Mouse (Mus musculus): Measurements from ENCODE around the gene Sdc3.
A peak's percentile ranks its signal among the peaks of the same experiment; 100 is the strongest.

Sdc3 gene

DNA sequence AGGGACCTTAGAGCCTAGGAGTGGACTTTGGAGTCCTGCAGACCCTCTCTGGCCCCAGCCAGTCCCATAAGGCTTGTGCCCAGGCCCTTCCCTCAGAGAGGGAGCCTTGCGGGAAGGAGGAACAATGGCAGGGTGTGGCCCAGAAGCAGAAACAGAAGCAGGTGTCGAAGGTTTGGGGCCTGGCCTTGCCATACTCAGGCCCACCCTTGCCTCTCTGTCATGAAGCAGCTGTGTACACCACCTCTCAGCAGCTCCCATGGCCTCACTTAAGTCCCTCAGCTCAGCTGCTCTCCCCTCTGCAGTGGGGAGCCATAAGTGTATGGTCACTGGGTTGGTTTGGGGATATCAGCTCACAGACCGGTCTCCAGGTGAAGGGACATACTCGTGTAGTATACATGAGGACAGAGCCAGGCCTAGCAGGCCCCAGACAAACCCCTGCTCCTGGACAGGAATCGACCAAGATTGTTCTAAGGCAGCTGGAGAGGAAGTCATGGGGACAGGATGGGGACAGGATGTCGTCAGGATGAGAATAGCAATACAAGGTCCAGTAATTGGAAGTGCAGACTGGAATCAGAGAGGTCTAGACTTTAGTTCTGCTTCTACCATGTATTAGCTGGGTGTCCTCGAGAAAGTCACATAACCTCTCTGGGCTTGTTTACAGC, 28.4 kb downstream of the Sdc3 start:
- ATAC-seq (ENCODE audit: low TSS enrichment) = no peak

DNA sequence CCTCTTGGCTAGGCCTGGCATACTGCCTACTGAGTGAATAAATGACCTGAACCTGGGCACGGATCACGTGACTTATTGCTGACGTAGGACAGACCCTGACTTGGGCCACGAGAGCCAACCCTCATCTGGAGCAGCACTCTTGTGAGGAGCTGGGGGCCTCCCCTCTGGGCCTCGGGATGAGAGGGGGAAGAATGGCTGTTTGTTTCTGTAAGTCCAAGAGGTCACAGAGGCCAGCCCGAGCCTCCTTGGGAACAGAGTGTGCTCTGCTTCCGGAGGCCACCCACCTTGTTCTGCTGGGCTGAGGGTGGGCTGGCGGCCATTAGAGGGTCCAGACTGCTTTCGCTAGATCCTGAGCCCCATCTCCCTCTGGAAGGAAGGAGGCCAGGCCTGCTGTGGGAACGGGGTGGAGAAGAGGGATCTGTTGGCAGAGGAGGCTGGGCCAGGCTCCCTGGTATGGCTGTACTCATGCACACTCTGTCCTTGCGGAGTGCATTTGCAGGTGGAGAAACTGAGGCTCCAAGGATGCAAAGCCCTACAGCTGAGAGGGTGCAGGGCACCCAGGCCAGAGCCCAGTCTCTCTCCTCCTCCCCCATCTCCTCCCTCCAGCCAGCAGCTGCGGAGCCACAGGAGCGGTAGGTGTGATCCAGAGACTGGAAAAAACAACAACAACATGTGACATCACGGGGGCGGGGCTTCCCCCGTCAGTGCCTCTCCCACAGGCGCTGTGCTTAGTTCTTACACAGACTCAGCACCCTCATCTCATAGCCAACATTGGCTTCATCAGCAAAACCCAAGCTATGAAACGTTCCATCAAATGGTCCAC, 36.7 kb downstream of the Sdc3 start:
- peak; percentile 35; the same call in 1 of the 2 replicates for ATAC-seq (ENCODE audit: low TSS enrichment)

DNA sequence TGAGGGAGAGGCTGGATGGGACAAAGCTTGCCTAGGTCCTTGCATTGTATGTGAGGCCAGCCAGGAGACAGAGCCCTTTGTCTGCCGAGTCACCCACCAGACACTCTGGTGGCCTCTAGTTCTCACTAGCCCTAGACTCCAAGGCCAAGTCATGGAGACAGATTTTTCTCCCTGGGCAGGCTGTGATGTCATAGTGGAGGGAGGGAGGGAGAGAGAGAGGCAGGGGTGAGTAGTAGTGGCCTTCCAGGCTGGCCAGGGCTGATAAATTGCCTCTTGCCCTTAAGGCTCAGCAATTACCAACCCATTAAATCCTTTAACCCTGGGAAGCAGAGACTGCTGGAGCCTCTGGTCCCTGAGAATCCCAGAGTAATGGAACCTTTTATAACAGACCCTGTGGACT, 41.8 kb downstream of the Sdc3 start:
- ATAC-seq (ENCODE audit: low TSS enrichment) = no peak

DNA sequence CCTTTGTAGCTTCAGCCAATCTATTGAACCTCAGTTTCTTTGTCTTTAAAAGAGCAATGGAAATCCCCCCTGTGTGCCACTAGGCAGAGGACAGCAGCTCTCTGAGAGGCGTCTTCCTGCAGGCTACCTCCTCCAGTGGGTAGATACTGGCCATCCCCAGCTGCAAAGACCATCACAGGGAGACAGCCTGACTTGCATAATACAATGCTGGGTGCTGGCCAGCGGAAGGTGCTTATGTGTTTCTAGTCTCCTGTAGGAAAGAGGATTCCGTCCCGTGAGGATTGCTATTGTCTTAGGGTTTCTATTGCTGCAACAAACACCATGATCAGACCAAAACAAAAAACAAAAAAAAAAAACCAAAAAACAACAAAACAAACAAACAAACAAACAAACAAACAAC, 43.2 kb downstream of the Sdc3 start:
- no peak for ATAC-seq (ENCODE audit: low TSS enrichment)

DNA sequence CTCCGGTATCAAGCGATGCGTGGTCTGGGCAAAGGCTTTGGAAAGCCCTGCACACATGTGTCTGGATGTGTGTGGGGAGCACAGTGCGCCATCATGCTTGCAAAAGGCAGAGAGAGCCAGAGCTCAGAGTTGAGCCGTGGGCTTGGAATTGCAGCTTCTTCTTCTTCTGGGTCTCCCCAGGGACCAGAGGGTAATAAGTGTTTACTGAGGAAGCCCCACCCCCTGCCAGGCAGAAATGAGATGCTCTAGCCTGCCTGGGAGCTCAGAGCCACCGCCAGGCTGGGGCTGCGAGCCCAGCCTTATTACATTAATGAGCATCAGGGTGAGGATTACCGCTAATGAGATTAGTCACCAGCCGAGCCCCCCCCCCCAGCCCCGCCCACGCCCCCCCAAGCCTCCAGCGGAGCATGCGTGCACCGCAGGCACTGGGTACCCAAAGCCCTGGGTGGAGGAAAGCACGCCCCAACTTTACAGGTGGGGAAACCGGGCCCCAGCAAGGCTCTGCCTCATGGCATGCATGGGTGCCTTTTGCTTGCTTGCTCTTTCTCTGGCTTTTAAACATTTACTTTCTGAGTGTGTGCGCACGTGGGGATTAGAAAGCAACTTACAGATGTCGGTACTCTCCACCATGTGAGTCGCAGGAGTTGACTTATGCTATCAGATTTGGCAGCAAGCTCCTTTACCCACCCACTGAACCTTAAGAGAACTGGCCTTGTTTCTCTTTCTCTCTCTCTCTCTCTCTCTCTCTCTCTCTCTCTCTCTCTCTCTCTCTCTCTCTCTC, 44.1 kb downstream of the Sdc3 start:
- ATAC-seq (ENCODE audit: low TSS enrichment) = no peak

DNA sequence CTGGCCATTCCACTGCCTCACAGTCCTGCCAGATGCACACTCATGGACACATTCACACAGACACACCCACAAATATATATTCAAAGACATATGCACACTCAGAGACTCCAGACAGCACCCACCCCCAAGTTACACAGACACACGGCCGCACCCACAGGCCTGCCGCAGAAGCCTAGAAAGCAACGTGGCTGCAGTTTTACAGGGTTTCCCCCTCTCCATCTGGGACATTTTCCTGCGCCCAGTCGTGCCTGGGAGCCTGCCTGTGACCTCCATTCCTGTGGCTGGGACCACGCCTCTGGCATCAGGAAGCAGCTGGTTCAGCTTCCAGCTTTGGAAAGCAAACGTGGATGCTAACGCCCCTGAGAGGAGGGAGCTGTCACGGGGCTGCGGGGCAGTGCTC, 46.2 kb downstream of the Sdc3 start:
- ATAC-seq (ENCODE audit: low TSS enrichment) = peak; percentile 22; the same call in 1 of the 2 replicates

DNA sequence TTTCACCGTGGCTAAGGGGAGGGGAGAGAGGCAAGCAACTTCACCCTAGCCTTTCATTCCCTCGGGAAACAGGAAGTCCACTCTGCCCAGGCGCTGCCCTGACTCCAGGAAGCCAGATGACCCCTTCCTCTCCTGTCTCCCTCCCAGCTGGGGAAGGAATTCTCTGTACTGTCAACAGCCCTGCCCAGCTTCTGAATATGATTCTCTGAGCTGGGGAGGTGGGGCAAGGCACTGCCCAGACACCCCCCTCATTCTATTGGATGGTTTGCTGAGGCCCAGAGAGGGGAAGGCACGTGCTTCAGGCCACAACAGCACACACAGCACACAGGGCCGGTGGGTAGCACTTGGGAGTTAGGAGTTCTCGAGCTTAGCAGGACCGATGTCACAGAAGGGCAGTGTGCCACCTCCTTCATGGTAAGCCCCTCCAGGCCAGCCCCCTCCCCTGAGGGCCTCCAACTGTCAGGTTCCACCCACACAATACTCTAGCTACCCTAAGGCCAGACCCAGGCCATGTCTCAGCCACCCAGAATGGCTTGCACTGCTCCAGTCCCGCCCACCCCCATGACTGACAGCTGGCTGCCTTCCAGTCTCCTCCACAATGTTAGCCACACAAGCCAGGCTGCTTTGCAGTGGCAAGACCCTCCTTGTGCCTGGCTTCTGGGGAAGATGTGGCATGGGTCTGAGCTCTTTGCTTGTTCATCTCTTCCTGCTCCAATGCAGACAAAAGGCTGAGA, 48.9 kb downstream of the Sdc3 start:
- ATAC-seq (ENCODE audit: low TSS enrichment) = no peak

DNA sequence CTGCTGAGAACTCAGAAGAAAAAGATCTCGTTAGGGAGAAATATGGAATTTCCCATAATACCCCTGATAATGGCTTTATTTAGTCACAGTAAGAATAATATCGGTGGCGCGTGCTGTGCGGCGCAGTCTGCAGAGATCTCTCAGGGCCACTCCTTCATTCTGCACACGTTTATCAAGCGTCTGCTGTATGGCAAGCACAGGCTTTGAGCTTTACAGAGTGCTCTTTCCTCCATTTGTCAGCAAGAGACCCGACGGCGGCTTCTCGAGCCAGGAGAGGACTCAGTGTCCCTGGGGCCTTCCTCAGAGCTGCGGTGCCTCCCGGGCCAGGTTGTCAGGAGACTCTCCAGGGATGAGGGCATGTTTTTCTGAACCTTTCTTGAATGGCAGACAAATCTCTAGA, 56.5 kb downstream of the Sdc3 start:
- ATAC-seq (ENCODE audit: low TSS enrichment) = no peak

DNA sequence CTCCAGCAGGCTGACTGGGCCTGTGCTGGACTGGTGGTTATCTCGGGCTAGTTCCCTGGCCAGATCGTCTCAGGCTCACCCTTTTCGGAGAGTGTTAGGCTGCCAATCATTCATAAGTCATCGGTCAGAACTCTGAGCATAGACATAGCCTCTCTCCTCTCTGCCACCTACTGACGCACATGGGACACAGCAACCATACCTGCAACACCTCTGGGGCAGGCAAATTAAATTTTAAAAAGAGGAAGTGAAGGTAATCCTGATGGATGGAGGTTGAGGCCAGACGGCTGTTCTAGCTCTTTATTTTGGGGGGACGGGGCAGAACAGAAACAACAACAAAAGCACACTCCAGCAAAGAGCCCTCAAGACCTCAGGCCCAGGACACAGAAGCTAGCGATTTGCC, 65.3 kb downstream of the Sdc3 start:
- ATAC-seq (ENCODE audit: low TSS enrichment) = no peak

DNA sequence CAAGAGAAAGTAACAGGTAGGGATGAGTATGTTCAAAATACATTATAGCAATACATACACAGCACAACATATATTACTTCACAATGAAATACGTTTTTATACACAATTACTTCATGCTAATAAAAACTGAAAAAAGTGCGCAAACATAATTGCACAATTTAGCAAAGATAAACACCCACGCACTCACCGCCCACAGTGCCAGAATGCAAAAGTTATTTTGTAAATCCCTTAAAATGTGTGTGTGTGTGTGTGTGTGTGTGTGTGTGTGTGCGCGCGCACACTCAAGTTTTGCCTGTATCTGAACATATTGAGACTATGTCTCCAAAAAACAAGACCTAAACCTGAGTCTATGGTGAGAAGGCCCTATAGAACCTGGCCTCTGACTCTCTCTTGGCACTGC, 66.5 kb downstream of the Sdc3 start:
- no peak for ATAC-seq (ENCODE audit: low TSS enrichment)

DNA sequence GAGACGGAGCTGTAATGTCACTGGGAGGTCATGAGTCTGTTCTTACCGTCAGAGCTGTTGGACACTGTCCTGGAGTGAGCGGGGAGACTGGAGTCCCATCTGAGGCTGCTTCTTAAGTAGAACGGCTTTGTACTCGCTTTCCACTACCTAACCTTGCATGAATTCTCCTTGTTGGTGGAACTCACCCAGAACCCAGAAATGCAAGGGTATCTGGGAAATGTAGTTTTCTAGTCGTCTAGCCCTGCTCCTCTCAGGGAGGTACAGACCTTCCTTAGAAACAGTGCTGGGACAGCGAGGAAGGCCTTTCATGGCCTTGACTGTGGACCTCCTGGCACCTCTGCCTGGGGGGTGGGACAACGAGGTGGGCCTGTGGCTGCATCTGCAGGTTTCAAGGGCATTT, 67.1 kb downstream of the Sdc3 start:
- no peak for ATAC-seq (ENCODE audit: low TSS enrichment)

DNA sequence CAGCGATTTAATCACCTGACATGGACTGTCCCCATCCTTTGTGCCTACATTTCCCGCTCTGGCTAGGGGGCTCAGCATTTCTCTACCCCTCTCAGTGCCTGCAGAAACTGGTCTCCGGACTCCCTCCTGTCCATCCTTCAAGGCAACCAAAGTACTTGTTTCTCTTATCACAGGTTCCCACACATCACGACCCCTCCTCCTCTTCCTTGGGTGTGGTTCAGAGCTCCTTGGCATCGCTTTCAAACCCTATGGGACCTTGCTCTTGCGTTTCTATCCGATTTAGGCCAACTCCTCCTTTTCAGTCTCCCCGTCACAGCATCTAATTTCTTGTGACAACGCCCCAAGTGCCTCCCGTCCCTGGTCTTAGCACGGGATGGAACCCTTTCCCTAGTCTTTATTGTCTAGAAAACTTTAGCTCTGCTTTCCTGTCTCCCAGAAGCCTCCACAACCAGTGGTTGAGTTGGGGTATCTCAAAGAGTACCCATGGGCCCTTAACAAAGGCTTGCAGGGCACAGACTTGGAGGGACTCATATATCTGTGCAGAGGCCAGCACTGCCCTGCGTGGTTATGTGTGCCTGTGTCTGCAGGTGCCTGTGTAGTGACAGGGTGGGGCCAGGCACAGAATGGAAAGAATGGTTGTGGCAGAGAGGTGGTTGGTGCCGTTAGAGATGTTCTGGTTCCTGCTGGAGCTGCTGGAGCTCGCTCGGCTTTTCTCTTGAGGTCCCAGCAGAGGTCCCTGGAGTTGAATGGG, 68.7 kb downstream of the Sdc3 start:
- ATAC-seq (ENCODE audit: low TSS enrichment) = no peak; the same call in 1 of the 2 replicates

DNA sequence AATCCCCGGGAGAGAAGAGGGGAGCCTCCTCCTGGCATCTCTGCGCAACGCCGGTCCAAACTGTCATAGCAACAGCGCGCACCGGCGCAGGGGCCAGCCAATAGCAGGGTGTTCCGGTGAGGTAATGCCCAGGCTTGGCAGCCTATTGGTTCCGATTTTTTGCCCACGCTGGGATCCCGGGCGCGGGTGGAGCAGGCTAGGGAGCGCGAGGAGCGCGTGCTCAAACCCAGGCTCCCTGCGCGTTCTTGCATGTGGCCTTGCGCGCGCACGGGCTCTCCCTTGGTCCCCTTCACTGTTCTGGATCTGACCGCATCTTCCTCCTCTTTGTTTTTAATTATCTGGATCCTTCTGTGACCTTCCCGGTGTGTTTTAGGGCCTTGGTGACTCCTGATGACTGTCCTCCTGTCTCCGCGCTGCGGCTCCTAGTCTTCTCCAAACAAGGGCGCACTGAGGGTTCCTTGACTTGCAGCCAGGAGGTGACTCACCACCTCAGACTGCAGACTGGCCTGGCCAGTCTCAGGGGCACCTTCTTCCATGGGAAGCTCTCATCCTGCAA, 69.4 kb downstream of the Sdc3 start:
- peak; percentile 76 for ATAC-seq (ENCODE audit: low TSS enrichment)

DNA sequence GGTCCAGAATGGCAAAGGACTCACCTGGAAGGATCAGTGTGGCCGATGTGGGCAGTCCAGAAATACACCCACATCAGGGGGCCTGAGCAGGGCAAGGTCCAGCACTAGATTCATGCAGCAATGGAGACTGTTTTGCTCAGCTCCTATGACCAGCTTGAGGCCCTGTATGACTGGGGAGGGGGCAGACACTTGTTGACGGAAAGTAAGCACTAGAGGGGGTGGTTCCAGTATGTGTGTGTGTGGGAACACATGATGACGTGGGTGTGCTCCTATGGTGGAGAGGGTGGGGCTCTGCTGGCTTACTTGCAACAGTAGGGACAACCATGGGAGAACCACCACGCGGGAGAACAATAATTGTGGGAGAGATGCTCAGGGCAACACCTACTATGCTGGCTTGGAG, 70.2 kb downstream of the Sdc3 start:
- no peak for ATAC-seq (ENCODE audit: low TSS enrichment)

DNA sequence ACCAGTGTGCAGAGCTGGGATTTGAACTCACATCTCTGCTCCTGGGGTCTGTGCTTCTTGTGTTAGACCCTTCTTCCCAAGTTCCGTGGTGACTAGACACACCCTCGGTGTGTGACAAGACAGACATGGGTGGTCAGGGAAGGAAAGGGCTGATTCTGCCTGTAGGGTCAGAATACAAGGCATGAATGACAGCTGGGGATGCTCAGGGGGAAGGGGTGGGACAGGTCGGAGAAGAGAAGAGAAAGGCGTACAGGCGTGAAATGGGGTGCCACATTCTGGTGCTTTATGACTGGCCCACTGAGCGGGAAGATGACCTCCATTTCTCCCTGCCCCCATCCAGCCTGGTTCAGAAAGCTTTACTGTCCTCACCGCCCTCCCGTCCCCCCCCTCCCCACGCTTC, 73.1 kb downstream of the Sdc3 start:
- no peak for ATAC-seq (ENCODE audit: low TSS enrichment)

DNA sequence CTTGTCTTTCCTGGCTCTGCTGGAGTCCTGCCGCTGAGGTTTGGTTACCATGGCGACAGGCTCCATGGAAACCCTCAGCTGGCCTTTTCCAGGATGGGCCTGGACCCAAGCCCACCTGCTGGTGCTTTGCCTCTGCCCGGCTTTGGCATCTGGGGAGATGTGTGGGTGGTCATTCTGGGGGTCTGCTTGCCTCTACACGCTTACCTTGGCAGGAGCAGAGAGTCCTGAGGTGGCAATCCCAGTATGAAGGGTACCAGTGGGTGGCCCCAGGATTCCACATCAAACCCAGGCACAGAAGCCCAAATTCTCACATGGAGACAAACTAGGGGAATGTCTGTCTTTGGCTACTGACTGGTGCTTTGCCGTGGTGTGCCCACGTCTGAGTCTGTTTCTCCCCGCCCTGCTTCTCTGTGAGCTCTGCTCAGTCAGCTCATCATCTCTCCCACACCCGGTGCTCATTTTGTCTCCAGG, 73.6 kb downstream of the Sdc3 start:
- peak; percentile 80 for ATAC-seq (ENCODE audit: low TSS enrichment)

DNA sequence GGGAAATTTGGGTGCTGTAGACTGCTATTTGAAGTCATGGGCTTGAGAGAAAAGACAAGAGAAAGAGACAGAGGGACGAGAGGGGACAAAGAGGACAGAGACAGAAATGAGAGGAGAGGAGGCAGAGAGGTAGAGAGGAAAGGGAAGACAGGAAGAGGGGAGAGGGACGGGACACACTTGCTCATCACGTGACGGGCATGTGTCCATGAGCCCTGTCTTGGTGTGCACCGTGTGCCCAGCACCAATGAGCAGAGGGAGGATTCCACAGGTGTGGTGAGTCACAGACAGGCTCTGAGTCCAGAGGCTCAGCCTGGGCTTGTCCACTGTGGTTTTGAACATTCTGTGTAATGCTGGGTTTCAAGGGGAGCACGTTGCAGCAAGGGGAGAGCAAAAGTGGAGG, 75.6 kb downstream of the Sdc3 start:
- no peak for ATAC-seq (ENCODE audit: low TSS enrichment)

DNA sequence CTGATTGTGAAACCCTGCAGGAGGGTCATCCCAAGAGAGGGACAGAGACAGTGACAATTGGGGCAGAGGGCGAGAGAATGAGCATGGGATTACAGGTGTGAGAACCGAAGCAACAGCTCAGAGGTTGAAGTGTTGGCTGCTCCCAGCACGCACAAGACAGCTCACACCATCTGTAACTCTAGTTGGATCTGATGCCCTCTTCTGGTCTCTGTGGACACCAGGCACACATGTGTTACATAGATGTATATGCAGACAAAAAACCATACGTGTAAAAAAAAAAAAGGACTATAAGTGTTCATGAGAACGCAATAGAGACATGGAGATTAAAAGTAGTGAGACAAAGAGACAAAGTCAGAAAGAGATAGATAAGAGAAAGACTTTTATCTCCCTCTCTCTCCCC, 76.5 kb downstream of the Sdc3 start:
- no peak for ATAC-seq (ENCODE audit: low TSS enrichment)

DNA sequence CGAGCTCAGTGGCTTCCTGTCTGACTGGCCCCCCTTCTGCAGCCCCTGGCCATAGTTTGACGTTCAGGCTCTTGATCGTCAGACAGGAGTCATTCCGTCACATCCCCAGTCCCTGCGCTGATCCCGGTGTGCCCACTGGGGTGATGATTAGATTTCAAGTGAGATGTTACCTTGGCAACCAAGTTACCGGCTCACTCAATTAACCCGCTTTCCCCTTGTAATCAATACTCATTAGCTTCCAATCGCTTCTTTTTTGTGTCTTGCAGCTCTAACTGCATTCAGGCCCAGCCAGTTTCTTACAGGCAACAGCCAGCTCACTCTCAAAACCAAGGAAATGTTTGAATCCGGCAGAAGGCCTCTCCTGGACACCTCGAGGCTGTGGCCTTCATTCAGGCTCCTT, 80.1 kb downstream of the Sdc3 start:
- no peak for ATAC-seq (ENCODE audit: low TSS enrichment)

DNA sequence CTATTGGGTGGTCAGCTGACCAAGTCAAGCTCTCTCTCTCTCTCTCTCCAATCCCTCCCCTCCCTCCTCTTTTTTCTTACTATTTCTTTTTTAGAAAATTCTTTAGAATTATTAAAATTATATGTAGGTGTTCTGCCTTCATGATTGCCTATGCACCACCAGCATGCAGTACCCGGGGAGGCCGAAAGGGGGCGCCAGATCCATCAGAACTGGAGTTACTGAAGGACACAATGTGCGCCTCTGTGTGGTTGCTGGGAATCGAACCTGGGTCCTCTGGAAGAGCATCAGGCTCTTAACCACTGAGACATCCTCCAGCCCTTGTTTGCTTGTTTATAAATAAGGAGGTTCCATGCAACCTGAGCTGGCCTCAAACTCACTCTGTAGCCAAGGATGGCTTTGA, 81.1 kb downstream of the Sdc3 start:
- no peak for ATAC-seq (ENCODE audit: low TSS enrichment)

DNA sequence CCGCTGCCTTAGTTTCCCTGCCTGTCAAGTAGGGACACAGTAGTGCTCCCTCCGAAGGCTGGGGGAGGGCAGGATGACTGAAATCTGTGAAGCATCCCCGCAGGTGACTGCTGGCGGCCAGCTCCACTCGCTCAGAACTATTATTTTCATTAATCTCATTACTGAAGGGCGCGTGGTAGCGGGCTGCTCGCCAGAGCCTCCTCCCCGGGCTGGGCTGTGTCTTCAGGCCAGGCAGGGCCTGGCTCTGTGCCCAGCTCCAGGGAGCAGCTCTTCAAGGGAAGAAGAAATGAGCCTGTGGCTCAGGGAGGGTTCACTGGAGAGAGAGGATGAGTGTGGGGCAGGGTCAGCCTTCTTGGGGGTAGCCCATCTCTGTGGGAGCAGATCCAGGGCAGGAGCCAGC, 82.3 kb downstream of the Sdc3 start:
- no peak for ATAC-seq (ENCODE audit: low TSS enrichment)

Data from frontal cortex, adult (tissue).